Mouse (Mus musculus): ENCODE data around the gene Rpn1.

DNA sequence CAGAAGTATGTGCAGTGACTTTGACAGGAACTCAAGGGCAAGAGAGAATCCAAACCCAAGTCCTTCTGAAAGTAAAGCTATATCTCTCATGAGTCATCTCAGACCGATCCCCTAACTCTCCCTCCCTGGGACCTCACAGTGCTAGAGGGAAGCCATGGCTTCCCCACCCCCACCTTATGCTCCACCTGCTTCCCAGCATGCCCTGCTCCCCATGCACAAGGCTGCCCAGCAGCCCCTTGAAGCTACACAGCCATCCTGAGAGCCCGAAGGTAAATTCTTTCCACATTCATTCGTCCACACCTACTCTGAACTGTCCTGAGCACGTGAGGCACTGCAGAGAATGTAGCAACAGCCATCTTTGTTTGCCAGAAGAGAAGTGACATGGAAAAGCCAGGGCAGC is 40.3 kb downstream of the Rpn1 start:
- TF ChIP-seq POLR2A (IDR thresholded peaks at IDR 0.05; ENCODE audit: insufficient read depth, low read depth, low read length) (no peak), CTCF (IDR thresholded peaks at IDR 0.05; ENCODE audit: insufficient read depth, low read depth, low read length) (no peak)

Measured in olfactory bulb, adult 2 months (tissue).